Mouse (Mus musculus): ENCODE data around the gene Pax9. TPM values are rescaled to one million over a fixed set of nuclear protein-coding genes. Genes with fewer than 3 reads are reported as not detected.
A peak's percentile ranks its signal among the peaks of the same experiment; 100 is the strongest.

The Pax9 gene
- polyA plus RNA-seq, 1 experiment from 2014 or later = not detected

DNA sequence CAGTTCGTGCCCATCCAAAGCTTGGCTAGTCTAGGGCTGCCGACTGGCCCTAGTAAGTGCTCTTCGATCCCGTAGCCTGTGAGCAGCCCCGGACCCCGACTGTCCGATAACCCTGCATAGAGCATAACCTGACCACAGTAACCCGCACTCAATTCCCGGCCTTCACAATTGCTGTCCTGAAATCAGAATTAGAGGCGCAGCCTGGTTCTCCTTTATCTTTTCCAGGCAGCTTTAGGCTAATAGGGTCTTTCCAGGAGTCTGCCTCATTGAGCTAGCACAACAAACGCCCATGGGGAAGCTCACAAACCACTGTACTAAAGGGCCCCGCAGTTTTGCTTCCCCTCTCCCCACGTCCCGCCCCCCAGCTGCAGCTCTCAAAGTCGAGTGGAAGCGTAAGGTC is 1.2 kb upstream of the Pax9 start:
- H3K4me2 ChIP-seq = no peak overlapping the region
- no peak for ATAC-seq
- WGBS = 1% methylated on average over 16 of the region's 16 CpGs

DNA sequence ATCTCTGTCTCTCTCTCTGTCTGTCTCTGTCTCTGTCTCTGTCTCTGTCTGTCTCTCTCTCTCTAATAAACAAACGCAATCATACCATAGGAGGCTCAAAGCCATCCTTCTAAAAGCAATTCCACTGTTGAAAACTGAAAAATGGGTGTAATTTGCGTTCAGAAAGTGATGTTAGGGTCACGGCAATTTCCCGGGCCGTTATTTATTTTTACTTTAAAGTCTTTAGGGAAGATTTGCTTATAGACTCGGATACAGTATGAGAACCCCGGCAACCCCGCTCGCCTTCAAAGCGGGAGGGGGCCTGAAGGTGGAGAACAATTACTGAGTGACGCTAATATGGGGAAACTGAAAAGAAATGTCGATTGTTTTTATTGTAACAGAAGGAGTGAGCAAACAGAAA is 566 bp upstream of the Pax9 start:
- H3K4me1 ChIP-seq = peaks cover 21% of the 10 kb centered on the region
- H3K9ac ChIP-seq = no peak overlapping the region
- no peak for ATAC-seq
- peaks cover 99% of the 10 kb centered on the region for H3K27me3 ChIP-seq
- 1% methylated on average over 12 of the region's 12 CpGs for WGBS
- no peaks in the 10 kb centered on the region for H3K36me3 ChIP-seq (ENCODE audit: poor library complexity, severe bottlenecking)
- H3K4me2 ChIP-seq = no peak overlapping the region
- no peaks in the 10 kb centered on the region for H3K9me3 ChIP-seq (replicated peaks)
- H3K4me3 ChIP-seq = no peak overlapping the region
- H3K27ac ChIP-seq = no peak overlapping the region

More for the DNA sequence above, 1.2 kb upstream of the Pax9 start:
- Histone ChIP-seq H3K9me3 (replicated peaks) (no peaks in the 10 kb centered on the region), H3K9ac (no peak overlapping the region), H3K27ac (no peak overlapping the region), H3K4me3 (no peak overlapping the region), H3K27me3 (peaks cover 99% of the 10 kb centered on the region), H3K4me1 (peaks cover 15% of the 10 kb centered on the region), H3K36me3 (ENCODE audit: poor library complexity, severe bottlenecking) (no peaks in the 10 kb centered on the region)

DNA sequence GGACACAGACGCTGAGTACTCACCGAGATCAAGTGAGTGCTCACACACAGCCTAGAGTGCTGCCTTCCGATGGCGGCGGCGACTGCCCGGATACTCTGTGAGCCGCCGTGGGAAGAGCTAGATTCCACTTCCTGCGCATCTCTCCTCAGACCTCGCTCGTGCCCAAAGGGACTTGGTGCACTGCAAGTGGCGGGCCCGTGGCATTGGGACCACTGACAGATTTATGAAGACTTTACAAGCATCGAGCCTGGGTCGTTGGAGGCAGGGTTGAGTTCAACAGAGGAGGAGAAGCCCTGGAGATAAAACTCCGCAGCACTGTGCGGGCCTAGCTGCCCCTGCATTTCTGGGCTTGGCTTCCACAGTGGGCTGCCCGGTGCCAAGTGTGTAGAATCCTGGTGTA is 969 bp downstream of the Pax9 start:
- H3K4me1 ChIP-seq = peaks cover 36% of the 10 kb centered on the region
- H3K36me3 ChIP-seq (ENCODE audit: poor library complexity, severe bottlenecking) = no peaks in the 10 kb centered on the region
- ATAC-seq = no peak
- 2% methylated on average over 19 of the region's 19 CpGs for WGBS
- H3K9me3 ChIP-seq (replicated peaks) = no peaks in the 10 kb centered on the region
- H3K9ac ChIP-seq = no peak overlapping the region
- H3K27me3 ChIP-seq = peaks cover 100% of the 10 kb centered on the region
- H3K27ac ChIP-seq = no peak overlapping the region
- no peak overlapping the region for H3K4me3 ChIP-seq
- no peak overlapping the region for H3K4me2 ChIP-seq

DNA sequence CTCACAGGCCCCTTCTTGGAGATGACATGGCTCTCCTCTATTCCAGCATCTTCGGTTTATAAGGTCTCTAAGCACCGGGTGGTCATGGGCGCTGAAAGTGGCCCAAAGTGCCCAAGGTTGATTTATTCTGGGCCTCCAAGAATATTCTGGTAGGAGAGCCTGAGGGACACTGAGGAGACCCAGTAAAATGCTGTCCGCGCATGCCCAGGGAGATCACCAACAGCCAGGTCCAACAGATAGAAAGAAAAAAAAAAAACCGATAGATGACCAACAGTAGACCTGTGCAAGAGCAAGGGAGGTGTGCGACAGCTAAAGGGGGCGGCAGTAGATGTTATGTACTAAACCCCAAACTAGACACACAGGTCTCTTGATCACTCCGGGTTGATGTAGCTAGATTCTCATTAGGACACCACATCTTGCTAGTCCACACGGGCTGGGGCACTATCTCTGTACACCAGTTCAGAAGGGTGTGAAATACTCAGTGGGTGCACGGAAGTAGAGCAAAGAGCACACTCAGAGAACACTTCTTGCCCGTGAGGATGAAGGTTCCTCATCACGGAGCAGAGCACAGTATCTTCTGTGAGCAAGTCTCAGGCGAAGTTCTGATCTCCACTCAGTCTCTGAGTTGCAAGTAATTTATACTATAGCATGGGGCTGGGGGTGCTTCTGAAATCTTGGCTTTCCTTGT is 2.0 kb downstream of the Pax9 start:
- no peak overlapping the region for H3K9ac ChIP-seq
- H3K4me1 ChIP-seq = peaks cover 36% of the 10 kb centered on the region
- no peak overlapping the region for H3K4me3 ChIP-seq
- no peak overlapping the region for H3K27ac ChIP-seq
- H3K9me3 ChIP-seq (replicated peaks) = no peaks in the 10 kb centered on the region
- 4% methylated on average over 14 of the region's 14 CpGs for WGBS
- no peaks in the 10 kb centered on the region for H3K36me3 ChIP-seq (ENCODE audit: poor library complexity, severe bottlenecking)
- no peak for ATAC-seq
- peaks cover 99% of the 10 kb centered on the region for H3K27me3 ChIP-seq
- no peak overlapping the region for H3K4me2 ChIP-seq

DNA sequence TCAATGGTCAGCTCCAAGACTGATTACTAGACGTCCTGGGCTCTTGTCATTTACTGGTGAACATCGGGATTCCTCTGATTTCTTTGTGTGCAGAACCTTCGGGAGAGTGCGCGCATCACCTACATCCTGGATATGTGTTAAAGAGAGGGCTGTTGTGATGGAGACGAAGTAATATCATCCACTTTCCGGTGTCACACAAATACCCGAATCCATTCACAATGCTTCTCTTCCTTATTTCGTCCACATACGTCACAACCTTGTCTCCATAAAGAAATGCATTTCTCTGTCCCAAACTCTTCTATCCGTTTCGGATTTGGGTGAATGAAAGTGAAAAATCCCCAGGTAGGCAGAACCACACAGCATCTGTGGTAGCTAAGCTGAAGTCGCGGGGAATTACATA is 2.8 kb downstream of the Pax9 start:
- Histone ChIP-seq H3K27ac (no peak overlapping the region), H3K9ac (no peak overlapping the region), H3K36me3 (ENCODE audit: poor library complexity, severe bottlenecking) (no peaks in the 10 kb centered on the region), H3K4me3 (no peak overlapping the region), H3K4me1 (peaks cover 36% of the 10 kb centered on the region), H3K4me2 (no peak overlapping the region), H3K27me3 (peaks cover 98% of the 10 kb centered on the region), H3K9me3 (replicated peaks) (no peaks in the 10 kb centered on the region)
- no peak for ATAC-seq
- WGBS = 2% methylated on average over 14 of the region's 14 CpGs

DNA sequence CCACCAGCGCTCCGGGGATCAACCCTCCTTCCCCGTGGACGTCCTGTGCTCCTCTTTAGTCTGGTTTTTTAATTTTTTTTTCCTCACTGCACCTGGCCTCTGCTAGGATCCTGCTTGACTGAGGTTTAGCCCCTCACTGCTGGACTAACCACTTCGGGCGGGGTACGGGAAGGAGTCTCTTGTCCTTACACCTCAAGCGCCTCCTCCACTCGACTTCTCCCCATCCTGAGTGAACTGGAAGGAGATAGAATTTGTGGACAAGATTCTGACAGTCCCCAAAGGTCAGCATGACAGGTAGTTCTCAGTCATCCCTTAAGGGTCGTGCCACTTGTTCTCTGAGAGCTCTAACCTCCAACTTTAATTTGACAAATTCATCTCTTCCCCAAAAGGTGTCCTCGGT is 3.4 kb downstream of the Pax9 start:
- Histone ChIP-seq H3K27ac (no peak overlapping the region), H3K4me2 (peak overlapping the region; percentile 52), H3K9ac (no peak overlapping the region), H3K4me1 (peaks cover 33% of the 10 kb centered on the region), H3K27me3 (peaks cover 98% of the 10 kb centered on the region), H3K36me3 (ENCODE audit: poor library complexity, severe bottlenecking) (no peaks in the 10 kb centered on the region), H3K9me3 (replicated peaks) (no peaks in the 10 kb centered on the region), H3K4me3 (peak overlapping the region; percentile 31)
- under 1% methylated on average over 11 of the region's 11 CpGs for WGBS
- 0 out of 2 replicates have a peak, but pooled peaks have one; percentile 17 for ATAC-seq

DNA sequence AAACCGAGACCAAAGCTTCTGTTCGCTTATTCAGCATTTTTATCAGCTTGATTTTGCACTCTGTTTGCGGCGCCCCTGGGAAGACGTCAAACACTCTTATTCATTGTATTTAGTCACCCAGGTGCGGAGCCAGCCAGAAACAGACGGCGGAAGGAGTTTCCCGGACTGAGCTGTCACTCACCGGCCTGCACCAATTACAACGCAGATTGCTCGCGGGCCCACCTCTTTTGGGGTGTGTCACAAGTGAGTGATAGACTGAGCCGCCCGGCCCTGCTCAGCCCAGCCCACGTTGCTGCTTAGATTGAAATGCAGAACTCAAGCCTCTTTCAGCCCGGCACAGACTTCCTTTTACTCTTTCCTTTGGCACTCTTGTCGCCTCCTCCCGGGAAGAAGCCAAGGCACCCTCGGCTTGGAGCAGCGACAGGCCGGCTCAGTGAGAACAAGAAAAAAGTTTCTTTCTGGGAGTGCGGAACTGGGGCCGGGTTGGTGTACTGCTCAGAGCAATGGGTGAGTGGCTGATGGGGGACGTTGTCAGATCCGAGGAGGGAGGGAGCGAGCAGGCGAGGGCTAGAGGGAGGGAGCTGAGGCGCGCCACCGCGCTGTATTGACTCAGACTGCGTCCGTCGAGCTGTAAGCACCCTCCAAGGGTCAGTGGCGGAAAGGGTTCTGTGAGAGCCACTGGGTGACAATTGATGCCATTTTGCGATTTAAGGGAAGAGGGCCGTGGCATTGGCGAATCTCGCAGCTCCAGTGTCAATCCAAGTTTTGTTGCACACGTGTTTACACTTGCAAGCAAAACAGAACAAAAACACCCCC is 4.0 kb downstream of the Pax9 start:
- WGBS = under 1% methylated on average over 41 of the region's 41 CpGs
- Histone ChIP-seq H3K9ac (no peak overlapping the region), H3K27me3 (peaks cover 98% of the 10 kb centered on the region), H3K4me3 (peak overlapping the region; percentile 31), H3K4me2 (peak overlapping the region; percentile 52), H3K4me1 (peaks cover 33% of the 10 kb centered on the region), H3K36me3 (ENCODE audit: poor library complexity, severe bottlenecking) (no peaks in the 10 kb centered on the region), H3K27ac (no peak overlapping the region), H3K9me3 (replicated peaks) (no peaks in the 10 kb centered on the region)
- ATAC-seq = peak; percentile 96

DNA sequence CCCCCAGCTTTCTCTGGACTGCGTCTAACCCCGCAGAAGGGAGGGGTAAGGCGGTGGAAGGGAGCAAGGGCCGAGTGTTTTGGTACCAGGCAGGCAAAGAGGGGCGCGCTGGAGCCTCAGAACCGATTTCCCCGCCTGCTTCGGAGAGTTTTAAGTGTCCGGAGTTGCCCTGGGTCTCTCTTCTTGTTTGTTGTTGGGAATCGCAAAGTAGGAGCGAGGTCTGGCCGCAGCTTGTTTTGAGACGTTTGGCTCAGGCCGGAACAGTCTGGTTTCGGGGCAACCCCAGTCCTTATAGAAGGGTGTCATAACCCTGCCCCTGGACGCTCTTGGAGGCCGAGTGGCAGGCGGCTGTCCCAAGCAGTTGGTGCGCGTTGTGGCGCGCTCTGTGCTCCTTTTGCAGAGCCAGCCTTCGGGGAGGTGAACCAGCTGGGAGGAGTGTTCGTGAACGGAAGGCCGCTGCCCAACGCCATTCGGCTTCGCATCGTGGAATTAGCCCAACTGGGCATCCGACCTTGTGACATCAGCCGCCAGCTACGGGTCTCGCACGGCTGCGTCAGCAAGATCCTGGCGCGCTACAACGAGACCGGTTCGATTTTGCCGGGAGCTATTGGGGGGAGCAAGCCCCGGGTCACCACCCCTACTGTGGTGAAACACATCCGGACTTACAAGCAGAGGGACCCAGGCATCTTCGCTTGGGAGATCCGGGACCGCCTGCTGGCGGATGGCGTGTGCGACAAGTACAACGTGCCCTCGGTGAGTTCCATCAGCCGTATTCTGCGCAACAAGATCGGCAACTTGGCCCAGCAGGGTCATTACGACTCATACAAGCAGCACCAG is 4.8 kb downstream of the Pax9 start:
- H3K4me1 ChIP-seq = peaks cover 31% of the 10 kb centered on the region
- H3K27ac ChIP-seq = no peak overlapping the region
- H3K36me3 ChIP-seq (ENCODE audit: poor library complexity, severe bottlenecking) = no peaks in the 10 kb centered on the region
- H3K27me3 ChIP-seq = peaks cover 97% of the 10 kb centered on the region
- H3K9me3 ChIP-seq (replicated peaks) = no peaks in the 10 kb centered on the region
- peak overlapping the region; percentile 31 for H3K4me3 ChIP-seq
- peak overlapping the region; percentile 52 for H3K4me2 ChIP-seq
- under 1% methylated on average over 57 of the region's 57 CpGs for WGBS
- ATAC-seq = no peak
- H3K9ac ChIP-seq = no peak overlapping the region

DNA sequence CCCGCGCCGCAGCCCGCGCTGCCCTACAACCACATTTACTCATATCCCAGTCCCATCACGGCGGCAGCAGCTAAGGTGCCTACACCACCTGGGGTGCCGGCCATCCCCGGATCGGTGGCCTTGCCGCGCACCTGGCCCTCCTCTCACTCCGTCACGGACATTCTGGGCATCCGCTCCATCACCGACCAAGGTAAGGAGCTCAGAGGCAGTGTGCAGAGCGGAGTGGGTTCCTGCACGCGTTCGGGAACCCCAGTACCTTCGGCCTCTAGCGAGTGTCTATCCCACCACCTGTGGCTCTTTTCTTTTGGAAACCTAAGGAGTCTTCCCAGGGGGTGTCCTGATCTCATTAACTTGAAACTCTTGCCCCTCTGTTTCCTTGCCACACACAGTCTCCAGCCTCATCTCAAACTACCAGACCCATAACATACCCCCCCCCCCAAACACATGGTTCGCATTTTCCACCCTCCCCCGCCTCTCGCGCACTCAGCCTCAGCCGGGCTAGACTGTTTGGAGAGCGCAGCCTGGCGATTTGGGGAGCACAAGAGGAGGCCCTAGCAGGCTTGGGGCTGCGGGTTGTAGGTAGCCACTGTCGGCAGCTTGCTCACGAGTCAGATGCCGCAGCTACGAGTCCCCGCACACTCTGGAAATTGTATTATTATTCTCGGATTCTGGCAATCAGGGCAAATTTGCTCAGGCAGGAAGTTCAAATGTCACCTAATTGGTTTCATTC is 5.6 kb downstream of the Pax9 start:
- Histone ChIP-seq H3K4me1 (peaks cover 26% of the 10 kb centered on the region), H3K9ac (no peak overlapping the region), H3K27ac (no peak overlapping the region), H3K4me3 (peak overlapping the region; percentile 31; the same call in 1 of the 2 replicates), H3K36me3 (ENCODE audit: poor library complexity, severe bottlenecking) (no peaks in the 10 kb centered on the region), H3K27me3 (peaks cover 92% of the 10 kb centered on the region), H3K9me3 (replicated peaks) (no peaks in the 10 kb centered on the region), H3K4me2 (peak overlapping the region; percentile 52; the same call in 1 of the 2 replicates)
- ATAC-seq = no peak
- WGBS = under 1% methylated on average over 36 of the region's 36 CpGs

DNA sequence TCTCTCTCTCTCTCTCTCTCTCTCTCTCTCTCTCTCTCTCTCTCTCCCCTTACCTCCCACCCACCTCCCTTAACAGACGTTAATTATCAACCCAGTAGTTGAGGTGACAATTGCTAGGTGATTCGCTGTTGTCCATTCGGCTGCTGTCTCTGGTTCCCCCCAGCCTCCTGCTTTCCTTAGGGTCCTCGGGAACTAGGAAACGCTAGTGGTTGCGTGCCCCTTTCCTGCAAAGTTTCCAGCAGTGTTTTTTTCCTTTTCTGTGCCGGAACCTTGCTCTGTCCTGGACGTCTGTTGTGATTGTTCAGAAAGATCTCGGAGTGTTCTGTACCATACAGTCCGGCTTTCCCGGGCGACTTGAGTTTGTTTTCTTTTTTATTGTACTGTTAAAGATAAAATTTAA is 6.2 kb downstream of the Pax9 start:
- Histone ChIP-seq H3K36me3 (ENCODE audit: poor library complexity, severe bottlenecking) (no peaks in the 10 kb centered on the region), H3K27ac (no peak overlapping the region), H3K4me3 (no peak overlapping the region), H3K27me3 (peaks cover 92% of the 10 kb centered on the region), H3K4me1 (peaks cover 22% of the 10 kb centered on the region), H3K4me2 (no peak overlapping the region), H3K9me3 (replicated peaks) (no peaks in the 10 kb centered on the region), H3K9ac (no peak overlapping the region)
- under 1% methylated on average over 12 of the region's 12 CpGs for WGBS
- ATAC-seq = no peak

DNA sequence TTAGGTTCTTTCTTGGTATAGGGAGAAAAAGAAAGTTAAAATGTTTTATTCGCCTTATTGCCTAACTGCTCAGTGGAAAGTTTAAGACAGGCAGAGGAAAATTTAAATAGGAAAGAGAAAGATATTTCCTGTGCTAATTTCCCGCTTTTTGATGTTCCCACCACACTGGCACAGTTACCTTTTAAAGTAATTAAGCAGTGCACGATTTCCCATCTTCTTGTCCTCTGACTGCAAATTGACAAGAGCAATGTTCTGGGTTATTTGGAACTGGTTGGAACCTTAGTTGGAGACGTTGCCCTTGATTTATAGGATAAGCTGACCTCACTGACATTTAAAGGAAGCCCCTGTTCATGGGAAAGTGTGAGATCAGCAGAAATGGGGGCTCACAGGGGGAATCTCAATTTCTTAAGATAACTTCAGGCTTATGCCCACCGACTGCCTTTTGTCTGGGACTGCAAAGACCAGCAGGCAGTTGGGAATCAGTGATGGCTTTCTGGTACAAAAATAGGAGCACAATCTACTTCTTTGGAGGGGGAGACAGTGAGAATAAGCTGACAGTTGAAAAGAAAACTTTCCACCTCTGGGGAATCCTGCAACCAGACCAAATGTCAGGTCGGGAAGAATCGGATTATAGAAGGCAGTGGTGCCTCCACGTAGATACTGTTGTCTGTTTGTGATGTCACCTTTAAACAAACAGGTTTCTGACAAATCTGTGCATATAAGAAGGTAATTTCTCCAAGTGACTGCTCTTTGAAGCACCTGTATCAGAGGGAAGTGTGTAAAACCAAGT is 6.8 kb downstream of the Pax9 start:
- 4% methylated on average over 8 of the region's 8 CpGs for WGBS
- Histone ChIP-seq H3K4me3 (no peak overlapping the region), H3K36me3 (ENCODE audit: poor library complexity, severe bottlenecking) (no peaks in the 10 kb centered on the region), H3K9me3 (replicated peaks) (no peaks in the 10 kb centered on the region), H3K4me2 (no peak overlapping the region), H3K27me3 (peaks cover 89% of the 10 kb centered on the region), H3K27ac (no peak overlapping the region), H3K4me1 (peaks cover 22% of the 10 kb centered on the region), H3K9ac (no peak overlapping the region)
- ATAC-seq = no peak
